Mouse (Mus musculus) fibroblast of lung, adult 2 months (primary cell): ENCODE data around the gene Gm13420.
A peak's percentile ranks its signal among the peaks of the same experiment; 100 is the strongest.
"Not testable (repeated sequence)": the region's sequence is repeated elsewhere in the genome, so short reads cannot be mapped to it uniquely, and the experiment has no call there.

Source experiments
- DNase-seq: peaks from one replicate; pipeline ENCODE4 v3.0.0-alpha.2; 2011; ENCODE audit warnings: low read depth

The Gm13420 gene

DNA sequence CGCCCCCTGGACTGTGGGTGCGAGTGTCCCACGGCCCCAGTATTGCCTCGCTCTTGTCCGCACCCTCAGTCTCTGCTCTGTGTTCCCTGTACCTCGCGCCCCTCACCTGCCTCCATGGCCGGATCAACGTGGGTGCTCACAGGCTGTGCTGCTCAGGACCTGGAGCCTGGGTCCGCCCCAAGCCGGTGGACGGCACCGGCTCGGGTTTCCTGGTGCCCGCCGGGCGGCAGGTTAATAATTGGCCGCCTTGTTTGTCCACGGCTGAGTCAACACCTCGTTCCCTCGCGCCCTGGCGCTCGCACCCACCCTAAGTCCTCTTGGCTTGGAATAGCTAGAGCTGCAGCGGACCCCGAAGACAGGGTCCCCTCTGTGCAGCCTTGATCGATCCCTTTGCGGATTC is at the start of gene Gm13420:
Gene Gm13420 (minus strand): TSS at position 189 of the 400 bp plus-strand sequence.
- no peak for DNase-seq

DNA sequence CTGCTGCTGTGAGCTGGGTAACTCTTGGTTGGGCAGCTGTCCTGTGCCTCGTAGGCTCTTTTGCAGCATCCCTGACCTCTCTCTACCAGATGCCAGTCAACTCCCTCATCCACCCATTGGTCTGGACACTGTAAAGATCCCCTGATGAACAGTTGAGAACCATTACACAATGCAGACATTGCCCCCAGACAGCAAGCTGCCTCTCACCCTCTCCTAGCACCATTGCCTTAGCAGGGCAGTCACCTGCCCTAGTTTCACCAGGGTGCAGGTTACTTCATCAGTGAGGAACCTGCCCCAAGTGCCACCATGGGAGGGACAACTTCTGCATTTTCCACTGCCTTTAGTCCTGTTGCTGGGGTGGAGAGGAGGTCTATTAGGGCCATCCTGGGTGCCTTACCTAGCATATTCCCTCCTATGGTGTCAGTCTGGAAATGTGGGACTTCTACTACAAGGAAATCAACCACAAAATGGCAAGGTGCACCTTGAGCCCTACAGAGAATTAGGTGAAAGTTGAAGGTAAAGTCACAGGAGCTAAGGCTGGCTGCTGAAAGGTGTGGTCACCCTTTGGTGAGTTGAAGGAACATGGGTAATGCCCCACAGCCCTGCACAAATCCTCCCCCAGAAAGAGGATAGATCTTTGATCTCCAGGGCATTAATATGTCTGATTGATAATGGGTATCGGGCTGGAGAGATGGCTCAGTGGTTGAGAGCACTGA is 41.4 kb upstream of the Gm13420 start:
- no peak for DNase-seq

DNA sequence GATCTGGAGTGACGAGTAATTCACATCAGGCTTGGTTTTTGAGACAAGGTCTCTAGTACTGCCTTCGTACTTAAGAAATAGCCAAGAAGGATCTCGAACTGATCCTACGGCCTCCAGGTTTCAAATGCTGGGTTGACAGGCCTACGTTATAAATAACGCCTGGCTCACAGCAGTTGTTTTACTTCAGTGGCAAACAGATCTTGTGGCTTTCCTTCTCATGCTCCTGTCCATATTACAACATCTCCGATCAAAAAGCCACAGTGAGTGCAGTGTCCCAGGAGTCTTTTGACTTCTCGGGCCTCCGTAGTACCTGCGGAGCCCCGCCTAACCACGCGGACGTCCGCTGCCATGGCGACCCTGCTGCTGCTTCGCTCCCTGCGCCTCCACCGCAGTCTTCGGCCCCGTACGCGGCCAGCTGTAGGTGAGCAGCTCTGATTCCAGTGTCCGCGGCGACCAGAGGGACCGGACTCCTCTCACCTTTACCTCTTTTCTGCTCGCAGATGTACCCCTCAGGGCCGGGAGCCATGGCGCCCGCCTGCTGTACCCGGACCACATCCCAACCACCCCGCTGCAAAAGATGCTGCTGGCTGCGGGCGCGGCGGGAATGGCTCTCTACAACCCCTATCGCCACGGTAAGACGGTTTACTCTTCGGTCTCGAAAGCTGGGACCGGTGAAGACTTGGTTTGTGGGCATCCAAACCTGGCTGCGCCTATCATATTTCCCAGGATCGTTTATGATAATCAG is 36.6 kb upstream of the Gm13420 start, which contains the start of gene Trub2:
Gene Trub2 (minus strand): TSS at position 566 of the 745 bp plus-strand sequence.
- DNase-seq, result peak; percentile 53

DNA sequence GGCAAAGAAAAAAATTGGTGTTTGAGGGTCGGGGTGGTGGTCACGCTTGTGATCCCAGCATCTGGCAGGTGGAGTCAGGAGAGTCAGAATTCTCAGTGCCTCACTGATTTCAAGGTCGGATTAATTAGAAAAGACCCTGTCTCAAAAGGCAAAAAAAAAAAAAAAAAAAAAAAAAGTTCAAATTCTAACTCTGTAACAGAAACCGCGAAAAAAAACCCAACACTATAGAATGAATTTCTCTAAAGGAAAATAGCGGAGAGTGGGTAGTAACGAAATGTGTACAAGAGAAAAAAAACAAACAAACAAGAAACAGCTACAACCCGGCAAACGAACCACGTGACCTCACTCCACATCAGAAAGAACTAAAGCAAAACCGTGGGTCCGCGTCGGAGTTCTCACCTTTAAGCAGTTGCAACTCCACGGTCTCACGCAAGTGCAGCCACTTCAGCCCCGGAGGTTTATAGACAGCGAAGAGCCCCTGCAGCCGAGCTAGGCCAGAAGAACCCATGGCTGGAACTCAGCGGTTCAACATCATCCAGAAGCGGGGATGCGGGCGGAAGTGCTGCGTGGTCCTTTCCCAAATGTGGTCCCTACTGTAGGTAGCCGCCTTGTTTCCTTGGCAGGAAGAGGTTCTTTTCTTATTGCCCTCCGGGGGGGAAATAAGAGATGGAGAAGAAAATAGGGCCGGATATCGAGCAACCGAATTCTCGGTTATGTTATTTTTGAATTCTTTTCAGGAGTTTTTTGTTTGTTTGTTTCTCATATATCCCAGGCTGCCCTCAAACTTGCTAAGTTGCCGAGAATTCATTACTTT is 35.8 kb upstream of the Gm13420 start, which contains the start of gene Coq4:
Gene Coq4 (plus strand): TSS at position 390 of the 814 bp plus-strand sequence.
- DNase-seq, result peak; percentile 90

DNA sequence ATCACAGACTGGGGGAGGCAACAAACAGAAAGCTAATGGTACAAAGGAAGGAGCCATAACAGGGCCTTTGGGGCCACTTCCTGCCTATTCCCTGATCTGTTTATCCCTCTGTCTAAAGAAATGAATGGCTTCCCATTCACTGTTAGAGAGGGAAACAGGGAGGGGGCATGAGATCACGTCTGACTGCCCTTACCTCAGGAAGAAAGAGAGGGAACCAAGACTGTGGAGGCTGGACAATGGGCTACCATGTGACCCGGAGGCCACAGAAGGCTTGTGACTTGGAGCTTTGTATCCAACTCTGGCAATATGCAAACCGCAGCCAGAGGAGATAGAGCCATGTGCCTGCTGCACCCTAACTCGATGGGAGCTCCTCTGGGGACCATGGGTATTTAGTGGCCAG is 32.8 kb upstream of the Gm13420 start:
- DNase-seq, result no peak

DNA sequence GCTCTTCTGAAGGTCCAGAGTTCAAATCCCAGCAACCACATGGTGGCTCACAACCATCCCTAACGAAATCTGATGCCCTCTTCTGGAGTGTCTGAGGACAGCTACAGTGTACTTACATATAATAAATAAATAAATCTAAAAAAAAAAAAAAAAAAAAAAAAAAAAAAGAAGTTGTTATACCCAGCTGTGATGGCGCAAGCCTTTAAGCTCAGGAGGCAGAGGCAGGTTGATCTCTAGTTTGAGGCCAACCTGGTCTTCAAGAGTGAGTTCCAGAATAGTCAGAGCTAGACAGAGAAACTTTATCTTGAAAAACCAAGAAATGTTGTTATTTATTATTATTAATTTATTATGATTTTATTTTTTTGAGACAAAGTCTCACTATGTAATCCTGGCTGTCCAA is 29.8 kb upstream of the Gm13420 start:
- not testable (repeated sequence) for DNase-seq

DNA sequence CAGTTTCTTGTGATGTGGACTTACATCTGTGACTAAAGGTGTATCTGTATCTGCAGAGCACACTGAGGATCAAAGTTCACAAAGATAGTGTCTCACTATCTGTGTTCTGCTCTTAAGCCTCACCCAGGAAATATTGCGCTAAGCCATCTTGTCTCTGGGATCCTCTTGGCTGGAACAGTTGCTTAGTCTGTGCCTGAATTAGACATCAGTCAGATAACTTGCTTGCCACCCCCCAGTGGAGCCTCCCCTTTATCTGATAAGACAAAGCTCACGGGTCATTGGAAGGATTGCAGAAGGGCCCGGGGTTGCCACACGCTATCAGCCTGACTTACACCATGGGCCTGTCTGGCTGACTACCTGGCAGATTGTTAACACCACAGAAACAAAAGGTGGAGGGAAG is 21.8 kb upstream of the Gm13420 start:
- no peak for DNase-seq

DNA sequence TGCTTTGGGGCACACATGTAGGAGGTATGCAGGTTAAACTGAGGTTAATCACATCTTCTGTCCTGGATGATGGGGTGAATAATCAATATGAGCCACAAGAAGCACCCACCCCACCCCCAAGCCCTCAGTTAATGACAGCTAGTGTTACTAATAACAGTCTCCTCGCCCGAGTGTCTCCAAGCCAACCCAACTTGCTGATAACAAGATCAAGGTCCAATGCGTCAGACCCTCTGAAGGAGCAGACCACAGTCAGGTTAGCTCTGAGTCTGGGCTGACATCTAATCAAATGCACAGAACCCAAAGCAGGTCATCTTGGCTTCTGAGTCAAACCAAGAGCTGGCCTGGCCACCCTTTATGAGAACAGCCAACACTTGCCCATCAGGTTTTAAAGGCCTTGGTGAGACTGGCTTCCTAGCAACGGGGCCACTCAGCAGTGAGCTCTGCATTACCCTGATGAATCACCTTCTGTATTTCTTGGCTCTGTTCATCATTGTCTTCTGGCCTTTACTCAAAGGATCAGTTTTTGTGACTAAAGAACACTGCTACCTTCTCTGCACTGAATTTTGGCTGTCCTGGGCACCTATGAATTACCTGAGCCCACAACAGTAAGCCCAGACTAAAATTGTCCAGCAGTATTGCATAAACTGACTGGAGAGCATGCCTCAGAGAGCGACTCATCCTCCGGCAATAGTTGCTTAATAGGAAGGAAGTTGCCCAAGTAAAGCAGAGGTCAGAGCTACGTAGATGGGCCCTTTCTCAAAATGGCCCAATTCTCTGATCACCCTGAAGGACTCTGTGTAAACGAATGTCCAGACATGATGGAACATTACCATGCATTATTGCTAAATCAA is 20.4 kb upstream of the Gm13420 start:
- DNase-seq, result peak; percentile 60

DNA sequence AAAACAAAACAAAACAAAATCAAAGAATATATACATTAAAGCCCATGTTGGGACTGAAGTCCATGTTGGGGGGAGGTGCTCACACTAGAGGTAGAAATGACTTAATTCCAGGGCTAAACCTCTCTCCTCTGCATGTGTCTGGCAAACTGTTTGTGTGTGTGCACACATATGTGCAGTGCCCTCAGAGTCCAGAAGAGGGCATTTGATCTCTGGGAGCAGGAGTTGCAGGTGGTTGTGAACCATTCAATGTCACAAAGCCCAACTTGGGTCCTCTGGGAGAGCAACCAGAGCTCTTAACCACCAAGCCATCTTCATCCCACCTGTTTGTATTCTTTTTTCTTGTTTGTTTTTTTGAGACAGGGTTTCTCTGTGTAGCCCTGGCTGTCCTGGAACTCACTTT is 18.7 kb upstream of the Gm13420 start:
- no peak for DNase-seq

DNA sequence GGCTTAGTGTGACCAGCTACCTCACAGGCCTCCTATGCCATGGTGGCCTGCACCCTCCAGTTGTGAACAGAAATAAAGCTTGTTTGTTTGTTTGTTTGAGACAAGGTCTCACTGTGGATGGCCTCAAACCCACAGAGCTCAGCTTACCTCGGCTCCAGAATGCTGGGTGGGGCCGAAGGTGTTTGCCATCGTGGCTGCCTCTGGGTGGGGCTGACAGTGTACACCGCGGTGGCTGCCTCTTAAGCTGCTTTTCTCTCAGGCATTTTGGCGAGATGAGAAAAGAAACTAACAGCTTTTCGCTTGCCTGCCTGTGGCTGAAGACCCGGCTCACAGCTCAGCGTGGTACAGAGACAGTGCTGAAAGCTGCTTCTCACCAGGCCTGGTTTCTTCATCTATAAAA is 17.4 kb upstream of the Gm13420 start:
- DNase-seq, result no peak

DNA sequence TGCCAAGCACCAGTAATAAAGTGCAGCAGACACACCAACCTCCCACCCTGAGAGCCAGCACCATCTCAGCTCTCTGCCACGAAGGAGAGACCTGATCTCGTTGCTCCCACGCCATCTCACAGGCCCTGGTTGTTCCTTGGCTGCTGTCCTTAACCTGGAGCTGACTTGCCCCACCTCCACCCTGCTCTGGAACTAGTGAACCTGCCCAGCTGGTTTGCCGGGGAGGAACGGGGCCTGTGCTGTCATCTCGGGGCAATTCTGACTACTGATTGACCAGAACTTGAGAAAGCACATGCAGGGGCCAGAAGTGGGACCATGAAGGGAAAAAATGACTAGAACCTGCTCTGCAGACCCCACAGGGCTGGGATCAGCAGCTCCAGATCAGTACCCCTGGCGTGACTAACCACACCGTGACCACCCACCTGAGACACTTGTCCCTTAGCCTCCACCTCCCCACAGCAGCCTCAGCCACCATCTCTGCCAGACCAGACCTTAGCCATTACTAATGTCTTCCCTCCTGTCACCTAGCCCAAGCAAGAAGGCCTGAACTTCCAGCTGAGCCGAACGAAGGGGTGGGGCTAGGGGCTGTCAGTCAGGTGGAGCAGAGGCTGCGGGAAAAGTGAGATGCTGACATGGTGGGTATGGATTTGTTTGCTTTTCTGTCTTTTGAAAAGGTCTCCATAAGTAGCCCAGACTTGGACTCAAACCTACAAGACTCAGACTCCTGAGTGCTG is 16.7 kb upstream of the Gm13420 start:
- DNase-seq, result no peak

DNA sequence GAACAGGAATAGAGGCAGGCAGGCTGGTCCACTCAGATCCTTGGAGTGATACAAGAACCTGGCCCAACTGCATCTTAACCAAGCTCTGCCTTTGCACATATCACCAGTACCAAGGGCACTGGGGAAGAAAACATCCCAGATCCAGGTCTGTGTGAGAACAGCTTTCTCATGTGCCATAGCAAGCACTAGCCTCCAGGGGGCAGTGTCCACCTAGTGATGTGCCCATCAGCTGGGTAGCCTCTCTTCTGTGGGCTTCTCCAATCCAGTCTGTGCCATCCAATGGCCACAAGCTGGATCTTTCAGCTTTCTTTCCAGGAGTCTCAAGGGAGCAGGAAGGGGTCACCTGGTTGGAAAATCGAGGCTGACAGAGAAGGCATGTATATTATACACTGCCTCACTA is 13.3 kb upstream of the Gm13420 start:
- DNase-seq, result peak; percentile 21

DNA sequence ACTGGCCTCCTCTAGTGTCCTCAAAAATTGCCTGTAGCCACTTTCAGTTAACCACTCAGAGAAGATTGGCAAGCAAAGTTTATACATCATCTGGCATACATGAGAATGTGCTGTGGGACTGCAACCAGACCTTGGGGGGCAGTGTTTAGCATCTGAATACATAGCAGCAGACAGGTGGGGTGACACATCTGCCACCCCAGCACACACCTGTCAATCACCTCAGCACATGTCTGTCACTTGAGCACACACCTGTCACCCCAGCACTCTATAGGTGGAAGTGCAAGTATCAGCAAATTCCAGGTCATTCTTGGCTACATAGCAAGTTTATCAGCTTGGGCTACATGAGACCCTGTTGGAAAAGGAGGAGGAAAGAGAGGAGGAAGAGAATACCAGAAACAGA is 4.2 kb upstream of the Gm13420 start:
- no peak for DNase-seq

DNA sequence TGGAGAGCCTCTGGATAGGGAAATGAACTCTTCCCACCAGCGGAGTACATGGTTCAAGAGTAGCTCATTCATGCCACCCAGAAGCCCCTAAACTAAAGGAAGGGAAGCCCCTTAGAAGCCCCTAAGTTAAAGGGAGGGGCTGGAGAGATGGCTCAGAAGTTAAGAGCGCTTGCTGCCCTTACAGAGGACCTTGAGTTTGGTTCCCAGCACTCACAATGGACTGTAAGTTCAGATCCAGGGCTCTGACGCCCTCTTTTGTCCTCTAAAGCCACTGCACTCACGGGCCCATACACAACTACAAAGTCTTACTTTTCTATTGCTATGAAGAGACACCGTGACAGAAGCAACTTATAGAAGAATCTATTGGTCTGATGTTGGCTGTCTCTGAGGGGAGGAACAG is 912 bp upstream of the Gm13420 start:
- DNase-seq, result no peak

DNA sequence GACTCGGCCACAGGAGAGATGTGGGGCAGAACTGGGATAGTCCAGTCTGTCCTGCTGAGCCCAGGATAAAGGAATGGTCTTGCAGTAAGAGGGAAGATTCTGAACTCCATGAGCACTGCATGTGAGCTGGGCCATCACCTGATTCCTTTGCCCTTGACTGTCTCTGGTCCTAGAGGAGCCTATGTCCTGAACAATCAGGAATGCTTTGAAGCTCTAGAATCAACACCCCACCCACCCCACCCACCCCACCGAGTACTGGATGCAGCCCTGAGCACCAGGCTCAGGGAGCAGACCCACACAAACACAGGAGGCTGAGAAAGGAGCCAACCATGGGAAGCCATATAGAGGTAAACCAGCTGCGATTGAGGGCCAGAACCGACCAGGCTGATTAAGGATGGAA is 3.0 kb downstream of the Gm13420 start:
- no peak for DNase-seq

DNA sequence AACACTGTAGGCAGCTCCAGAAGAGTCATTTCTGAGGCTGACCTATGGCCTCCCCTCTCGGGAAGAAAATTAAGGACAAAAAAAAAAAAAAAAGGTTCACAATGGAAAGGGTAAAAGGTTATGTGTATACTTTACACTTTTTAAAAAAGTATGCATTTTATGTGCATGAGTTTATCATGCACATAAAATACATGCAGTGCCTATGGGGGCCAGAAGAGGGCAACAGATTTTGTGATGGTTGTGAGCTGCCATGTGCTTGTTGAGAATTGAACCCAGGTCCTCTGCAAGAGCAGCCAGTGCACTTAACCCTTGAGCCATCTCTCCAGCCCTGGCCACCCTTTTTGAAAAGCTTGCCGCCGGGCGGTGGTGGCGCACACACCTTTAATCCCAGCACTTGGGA is 3.6 kb downstream of the Gm13420 start:
- no peak for DNase-seq

DNA sequence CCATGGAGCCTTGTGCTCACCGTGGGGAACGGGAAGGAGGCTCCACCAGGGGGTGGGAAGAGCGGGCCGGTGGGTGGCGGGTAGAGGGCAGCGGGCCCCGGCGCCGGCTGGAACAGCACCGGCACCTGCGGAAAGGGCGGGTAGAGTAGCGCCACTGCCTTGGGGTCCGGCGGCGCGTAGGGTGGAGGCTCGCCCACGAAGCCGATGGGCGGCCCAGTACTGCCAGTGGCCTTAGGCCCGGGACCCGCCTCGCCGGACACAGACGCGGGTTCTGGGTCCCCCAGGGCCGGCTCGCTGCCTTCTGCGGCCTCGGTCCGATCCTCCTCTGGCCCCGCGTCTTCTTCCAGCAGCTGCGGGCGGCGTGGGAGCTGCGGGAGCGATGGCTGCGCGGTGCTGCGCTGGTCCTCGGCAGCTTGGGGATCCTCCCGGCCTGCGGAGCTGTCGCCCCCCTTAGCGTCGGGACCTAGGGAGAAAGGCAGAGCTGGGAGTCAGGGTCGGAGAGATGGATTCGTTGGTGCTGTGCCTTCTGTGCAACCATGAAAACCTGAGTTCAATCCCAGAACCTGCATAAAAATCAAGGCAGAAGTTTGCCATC is 4.2 kb downstream of the Gm13420 start:
- no peak for DNase-seq

DNA sequence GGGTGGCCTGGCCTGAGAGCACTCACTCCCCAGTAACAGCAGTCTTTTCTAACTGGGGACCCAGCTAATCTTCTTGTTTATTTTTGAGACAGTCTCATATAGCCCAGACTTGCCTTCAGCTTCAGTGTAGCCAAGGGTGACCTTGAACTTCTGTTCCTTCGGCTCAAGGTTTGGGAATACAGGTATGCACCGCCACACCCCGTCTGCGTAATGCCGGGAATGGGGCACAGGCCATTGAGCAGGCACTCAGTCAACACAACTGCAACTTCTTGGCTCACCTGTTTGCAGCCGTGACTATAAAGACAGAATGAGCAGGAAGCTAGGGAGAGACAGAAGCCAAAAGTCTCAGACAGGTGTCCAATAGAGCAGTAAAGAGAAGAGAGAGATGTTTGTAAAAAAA is 7.2 kb downstream of the Gm13420 start:
- no peak for DNase-seq

DNA sequence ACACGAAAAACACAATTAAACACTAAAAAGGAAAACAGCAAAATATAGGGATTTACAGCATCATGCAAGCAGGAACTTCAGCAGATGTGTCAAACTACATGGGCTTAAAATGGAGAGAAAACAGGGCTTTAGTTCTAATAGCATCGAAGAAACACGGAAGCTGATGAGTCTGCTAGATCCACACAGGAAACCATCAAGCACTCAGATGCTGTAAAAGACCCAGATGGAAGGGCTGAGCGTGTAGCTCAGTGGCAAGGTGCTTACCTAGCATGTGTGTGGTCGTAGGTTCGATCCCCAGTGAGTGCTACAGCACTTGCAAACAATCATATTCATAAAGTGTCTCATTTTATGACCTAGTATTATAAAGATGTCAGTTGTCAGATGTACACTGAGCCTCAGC is 10.3 kb downstream of the Gm13420 start:
- no peak for DNase-seq

DNA sequence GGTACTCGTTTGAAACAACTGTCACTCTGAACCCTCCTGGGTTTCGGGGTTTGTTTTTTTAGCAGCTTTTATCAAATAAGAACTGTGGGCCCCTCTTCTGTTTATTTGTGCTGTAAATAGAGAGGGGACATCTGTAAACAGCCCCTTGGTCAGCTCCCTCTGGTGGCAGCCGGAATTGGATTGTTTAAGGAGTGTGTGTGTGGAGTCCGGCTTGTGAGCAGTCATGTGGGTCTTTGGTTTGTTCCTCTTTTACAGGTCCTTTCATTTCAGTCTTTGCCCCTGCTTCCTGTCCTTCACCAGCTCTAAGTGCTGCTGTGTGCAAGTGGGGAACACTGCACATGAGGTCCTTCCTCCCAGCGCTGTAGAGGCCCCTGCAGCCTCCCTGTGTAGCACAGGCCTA is 12.1 kb downstream of the Gm13420 start:
- no peak for DNase-seq

DNA sequence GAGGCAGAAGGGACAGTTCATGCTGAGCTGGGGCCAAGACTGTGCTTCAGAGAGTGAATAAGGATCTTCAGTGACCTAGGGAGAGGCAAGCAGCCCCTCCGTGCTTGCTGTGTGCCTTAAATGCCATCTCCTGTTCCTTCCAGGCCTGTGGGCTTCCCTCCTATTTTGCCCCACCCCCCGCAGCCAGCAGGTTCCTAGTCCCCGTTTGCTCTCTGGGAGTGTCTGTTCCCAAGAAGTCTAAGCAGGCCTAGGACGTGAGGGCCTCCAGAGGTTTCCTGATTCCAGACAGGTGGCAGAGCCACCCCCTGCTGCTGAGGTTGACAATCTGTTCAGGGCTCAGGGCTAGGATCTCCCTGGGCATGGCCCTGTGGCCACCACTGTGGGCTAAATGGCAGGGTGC is 12.7 kb downstream of the Gm13420 start:
- no peak for DNase-seq
